Mouse (Mus musculus) embryonic facial prominence, embryonic 11.5 days (tissue): ENCODE data around the gene Rpl15. TPM values are rescaled to one million over a fixed set of nuclear protein-coding genes. Genes with fewer than 3 reads are reported as not detected.
"Not testable (repeated sequence)": the region's sequence is repeated elsewhere in the genome, so short reads cannot be mapped to it uniquely, and the experiment has no call there.

Source experiments
- ATAC-seq: fragments of 200-750 bp; cut with Nextera tagmentation; replicated peaks from 2 replicates; pipeline ENCODE4 v1.8.0; 2017; ENCODE audit warnings: low read depth; ENCODE audit not compliant: insufficient number of reproducible peaks, low FRiP score, low TSS enrichment
- DNase-seq: peaks from one replicate; pipeline ENCODE4 v3.0.0-alpha.2; 2015; ENCODE audit warnings: low spot score
- H3K27ac ChIP-seq: fragments of 300-500 bp; sonication (generic); replicated peaks from 2 replicates; pipeline ENCODE4 v1.5.1; 2014; ENCODE audit warnings: mild to moderate bottlenecking, low read depth, low read length, control low read depth
- H3K27me3 ChIP-seq: fragments of 300-500 bp; sonication (generic); 2 replicates; pipeline ENCODE4 v1.6.1; 2014; ENCODE audit warnings: mild to moderate bottlenecking, low read length, moderate library complexity, mixed read lengths; ENCODE audit not compliant: control insufficient read depth, insufficient read depth
- H3K36me3 ChIP-seq: fragments of 300-500 bp; sonication (generic); replicated peaks from 2 replicates; pipeline ENCODE4 v1.6.1; 2014; ENCODE audit warnings: low read depth, mild to moderate bottlenecking, low read length, moderate library complexity, mixed read lengths; ENCODE audit not compliant: control insufficient read depth, insufficient read depth
- H3K4me1 ChIP-seq: fragments of 300-500 bp; sonication (generic); 2 replicates; pipeline ENCODE4 v1.6.1; 2014; ENCODE audit warnings: low read length, mixed read lengths; ENCODE audit not compliant: control insufficient read depth, insufficient read depth
- H3K4me2 ChIP-seq: fragments of 300-500 bp; sonication (generic); 2 replicates; pipeline ENCODE4 v1.6.1; 2014; ENCODE audit warnings: low read depth, mild to moderate bottlenecking, control low read depth, low read length, moderate library complexity
- H3K4me3 ChIP-seq: fragments of 300-500 bp; sonication (generic); 2 replicates; pipeline ENCODE4 v1.5.1; 2014; ENCODE audit warnings: low read depth, low read length, control low read depth
- H3K9ac ChIP-seq: fragments of 300-500 bp; sonication (generic); replicated peaks from 2 replicates; pipeline ENCODE4 v1.6.1; 2014; ENCODE audit warnings: mild to moderate bottlenecking, control low read depth, low read length
- H3K9me3 ChIP-seq: fragments of 300-500 bp; sonication (generic); replicated peaks from 2 replicates; pipeline ENCODE4 v1.6.1; 2016; ENCODE audit warnings: mild to moderate bottlenecking, low read length, inconsistent platforms, mixed read lengths; ENCODE audit not compliant: control insufficient read depth
- WGBS: fragments of 180-500 bp; shearing (Covaris S2); extraction: QIAGEN DNeasy Blood & Tissue Kit; methylation state at CpG from one replicate; pipeline ENCODE4 v1.1.7; 2014; 5-methylcytosine and 5-hydroxymethylcytosine counted together
- polyA plus RNA-seq: library from polyadenylated mRNA; unstranded; fragments of >200 nt; fragmentation: Nextera tagmentation; extraction: Ambion mirVana; gene quantifications from 2 replicates; pipeline ENCODE4 v1.2.1, GENCODE M21; 2014

Gene Rpl15
- polyA plus RNA-seq, 1 experiment from 2014 or later = 514 TPM

- Histone ChIP-seq H3K4me2 (no peak overlapping the region), H3K27ac (no peak overlapping the region), H3K9ac (no peak overlapping the region), H3K27me3 (no peaks in the 10 kb centered on the region), H3K4me3 (no peak overlapping the region), H3K9me3 (no peaks in the 10 kb centered on the region), H3K4me1 (no peaks in the 10 kb centered on the region), H3K36me3 (no peaks in the 10 kb centered on the region; the same call in 1 of the 2 replicates)
- DNase-seq (no peak), ATAC-seq (no peak)
- WGBS = 93% methylated on average over 5 of the region's 5 CpGs
Measured at GRCm38 (mm10) chr14:18280375-18280774, 9.2 kb upstream of the Rpl15 start.

GRCm38 (mm10) chr14:18274526-18274925, 3.3 kb upstream of the Rpl15 start:
- WGBS = 79% methylated on average over 1 of the region's 1 CpGs
- no peak for DNase-seq
- no peaks in the 10 kb centered on the region for H3K27me3 ChIP-seq

GRCm38 (mm10) chr14:18271666-18272065, 475 bp upstream of the Rpl15 start:
- H3K9me3 ChIP-seq = no peaks in the 10 kb centered on the region
- WGBS = 12% methylated on average over 7 of the region's 7 CpGs
- H3K36me3 ChIP-seq = peaks cover 6% of the 10 kb centered on the region; the same call in 1 of the 2 replicates
- ATAC-seq (no peak), DNase-seq (no peak)
- H3K9ac ChIP-seq = no peak overlapping the region; the same call in 1 of the 2 replicates
- H3K4me2 ChIP-seq = peak overlapping the region; percentile 57
- H3K4me1 ChIP-seq = no peaks in the 10 kb centered on the region
- no peak overlapping the region for H3K27ac ChIP-seq
- no peaks in the 10 kb centered on the region for H3K27me3 ChIP-seq
- peak overlapping the region; percentile 87 for H3K4me3 ChIP-seq

More at GRCm38 (mm10) chr14:18274526-18274925, 3.3 kb upstream of the Rpl15 start:
- H3K4me1 ChIP-seq = no peaks in the 10 kb centered on the region
- no peak overlapping the region for H3K4me3 ChIP-seq
- H3K36me3 ChIP-seq = no peaks in the 10 kb centered on the region; the same call in 1 of the 2 replicates
- H3K9ac ChIP-seq = no peak overlapping the region
- no peak for ATAC-seq
- H3K27ac ChIP-seq = no peak overlapping the region
- no peak overlapping the region for H3K4me2 ChIP-seq
- H3K9me3 ChIP-seq = no peaks in the 10 kb centered on the region

- H3K4me1 ChIP-seq, ATAC-seq, H3K36me3 ChIP-seq, H3K27me3 ChIP-seq, H3K9me3 ChIP-seq: not testable (repeated sequence)
- WGBS = under 1% methylated on average over 19 of the region's 24 CpGs
- H3K4me2 ChIP-seq = peak overlapping the region; percentile 67
- peak; percentile 30 for DNase-seq
- peak overlapping the region; percentile 87 for H3K4me3 ChIP-seq
- H3K9ac ChIP-seq = peak overlapping the region; percentile 97
- H3K27ac ChIP-seq = peak overlapping the region; percentile 48; the same call in 1 of the 2 replicates
Measured at GRCm38 (mm10) chr14:18269947-18270528, 1.2 kb downstream of the Rpl15 start.

- H3K27me3 ChIP-seq = no peaks in the 10 kb centered on the region
- H3K4me2 ChIP-seq = no peak overlapping the region
- H3K4me1 ChIP-seq = no peaks in the 10 kb centered on the region
- 62% methylated on average over 4 of the region's 4 CpGs for WGBS
- no peak overlapping the region for H3K27ac ChIP-seq
- H3K4me3 ChIP-seq = no peak overlapping the region
- DNase-seq = no peak
- peaks cover 6% of the 10 kb centered on the region; the same call in 1 of the 2 replicates for H3K36me3 ChIP-seq
- no peaks in the 10 kb centered on the region for H3K9me3 ChIP-seq
- no peak overlapping the region for H3K9ac ChIP-seq
- no peak for ATAC-seq
Measured at GRCm38 (mm10) chr14:18263427-18263826, 7.8 kb downstream of the Rpl15 start.

GRCm38 (mm10) chr14:18261203-18261602, 10.0 kb downstream of the Rpl15 start:
- no peak overlapping the region for H3K4me2 ChIP-seq
- no peaks in the 10 kb centered on the region for H3K9me3 ChIP-seq
- no peak overlapping the region for H3K27ac ChIP-seq
- no peak overlapping the region for H3K9ac ChIP-seq
- DNase-seq = no peak
- ATAC-seq = no peak
- no peak overlapping the region for H3K4me3 ChIP-seq
- WGBS = 79% methylated on average over 3 of the region's 3 CpGs
- no peaks in the 10 kb centered on the region for H3K27me3 ChIP-seq
- H3K36me3 ChIP-seq = no peaks in the 10 kb centered on the region; the same call in 1 of the 2 replicates
- H3K4me1 ChIP-seq = no peaks in the 10 kb centered on the region

- Histone ChIP-seq H3K27ac (no peak overlapping the region), H3K4me3 (no peak overlapping the region), H3K4me1 (no peaks in the 10 kb centered on the region), H3K36me3 (no peaks in the 10 kb centered on the region), H3K27me3 (no peaks in the 10 kb centered on the region), H3K4me2 (no peak overlapping the region), H3K9me3 (no peaks in the 10 kb centered on the region), H3K9ac (no peak overlapping the region)
- DNase-seq = no peak
- ATAC-seq = no peak
- WGBS = 89% methylated on average over 21 of the region's 21 CpGs
Measured at GRCm38 (mm10) chr14:18242638-18243130, 28.5 kb downstream of the Rpl15 start.

GRCm38 (mm10) chr14:18241786-18242185, 29.4 kb downstream of the Rpl15 start:
- 89% methylated on average over 4 of the region's 4 CpGs for WGBS
- H3K36me3 ChIP-seq = no peaks in the 10 kb centered on the region
- no peak overlapping the region for H3K4me3 ChIP-seq
- H3K27me3 ChIP-seq = no peaks in the 10 kb centered on the region
- no peak overlapping the region for H3K9ac ChIP-seq
- H3K27ac ChIP-seq = no peak overlapping the region
- H3K9me3 ChIP-seq = no peaks in the 10 kb centered on the region
- ATAC-seq (no peak), DNase-seq (no peak)
- H3K4me2 ChIP-seq = no peak overlapping the region
- H3K4me1 ChIP-seq = no peaks in the 10 kb centered on the region
